Mouse (Mus musculus): Measurements from ENCODE around the gene Gm20388.

The Gm20388 gene

GRCm38 (mm10) chr8:120591587-120592292, 681.1 kb downstream of the Gm20388 start:
- DNase-seq (ENCODE audit: low spot score in 2 of 2) = no peak

GRCm38 (mm10) chr8:120594571-120594970, 683.9 kb downstream of the Gm20388 start:
- DNase-seq (ENCODE audit: low spot score in 2 of 2) = no peak

- DNase-seq (ENCODE audit: low spot score in 2 of 2) = peak in 1 of 2 experiments; percentile 60
Observed at GRCm38 (mm10) chr8:120595963-120596362, 685.3 kb downstream of the Gm20388 start.

GRCm38 (mm10) chr8:120598579-120598978, 687.9 kb downstream of the Gm20388 start:
- DNase-seq (ENCODE audit: low spot score in 2 of 2) = no peak

- DNase-seq (ENCODE audit: low spot score in 2 of 2) = peak; percentile 59 to 79
Observed at GRCm38 (mm10) chr8:120599504-120599903, 688.9 kb downstream of the Gm20388 start.

GRCm38 (mm10) chr8:120602672-120603071, 692.0 kb downstream of the Gm20388 start:
- DNase-seq (ENCODE audit: low spot score in 2 of 2) = no peak

GRCm38 (mm10) chr8:120607460-120607859, 696.8 kb downstream of the Gm20388 start:
- DNase-seq (ENCODE audit: low spot score in 2 of 2) = no peak

GRCm38 (mm10) chr8:120607885-120608284, 697.2 kb downstream of the Gm20388 start:
- DNase-seq (ENCODE audit: low spot score in 2 of 2) = peak; percentile 58 to 77

- no peak for DNase-seq (ENCODE audit: low spot score in 2 of 2)
Observed at GRCm38 (mm10) chr8:120610824-120611223, 700.2 kb downstream of the Gm20388 start.

GRCm38 (mm10) chr8:120614491-120614890, 703.9 kb downstream of the Gm20388 start:
- DNase-seq (ENCODE audit: low spot score in 2 of 2) = no peak

- no peak for DNase-seq (ENCODE audit: low spot score in 2 of 2)
Observed at GRCm38 (mm10) chr8:120616663-120617626, 706.3 kb downstream of the Gm20388 start.

- peak; percentile 27 to 55 for DNase-seq (ENCODE audit: low spot score in 2 of 2)
Observed at GRCm38 (mm10) chr8:120618110-120618509, 707.5 kb downstream of the Gm20388 start.

- DNase-seq (ENCODE audit: low spot score in 2 of 2) = no peak
Observed at GRCm38 (mm10) chr8:120619235-120620180, 708.9 kb downstream of the Gm20388 start.

GRCm38 (mm10) chr8:120620441-120620840, 709.8 kb downstream of the Gm20388 start:
- DNase-seq (ENCODE audit: low spot score in 2 of 2) = no peak

GRCm38 (mm10) chr8:120622161-120622560, 711.5 kb downstream of the Gm20388 start:
- no peak for DNase-seq (ENCODE audit: low spot score in 2 of 2)

GRCm38 (mm10) chr8:120623608-120624007, 713.0 kb downstream of the Gm20388 start:
- DNase-seq (ENCODE audit: low spot score in 2 of 2) = no peak

- no peak for DNase-seq (ENCODE audit: low spot score in 2 of 2)
Observed at GRCm38 (mm10) chr8:120626461-120626860, 715.8 kb downstream of the Gm20388 start.

GRCm38 (mm10) chr8:120627298-120627697, 716.7 kb downstream of the Gm20388 start:
- DNase-seq (ENCODE audit: low spot score in 2 of 2) = no peak

- no peak for DNase-seq (ENCODE audit: low spot score in 2 of 2)
Observed at GRCm38 (mm10) chr8:120630031-120630430, 719.4 kb downstream of the Gm20388 start.

- DNase-seq (ENCODE audit: low spot score in 2 of 2) = no peak
Observed at GRCm38 (mm10) chr8:120630848-120631247, 720.2 kb downstream of the Gm20388 start.
